Mouse (Mus musculus) forebrain, embryonic 13.5 days (tissue): ENCODE results near the gene Myl12a. TPM values are rescaled to one million over a fixed set of nuclear protein-coding genes. Genes with fewer than 3 reads are reported as not detected.
A peak's percentile ranks its signal among the peaks of the same experiment; 100 is the strongest.

ENCODE experiments used
- ATAC-seq: fragments of 200-750 bp; cut with Nextera tagmentation; 2 replicates; pipeline ENCODE4 v1.8.0; 2017
- H3K27ac ChIP-seq: fragments of 300-500 bp; sonication (generic); 2 replicates; pipeline ENCODE4 v1.5.1; 2015; ENCODE audit warnings: inconsistent platforms, mild to moderate bottlenecking, moderate library complexity
- H3K27me3 ChIP-seq: fragments of 300-500 bp; sonication (generic); 2 replicates; pipeline ENCODE4 v1.6.1; 2015; ENCODE audit warnings: mild to moderate bottlenecking, inconsistent platforms
- H3K36me3 ChIP-seq: fragments of 300-500 bp; sonication (generic); 2 replicates; pipeline ENCODE4 v1.6.1; 2015; ENCODE audit warnings: mild to moderate bottlenecking, inconsistent platforms; ENCODE audit not compliant: poor library complexity, severe bottlenecking
- H3K4me1 ChIP-seq: fragments of 300-500 bp; sonication (generic); 2 replicates; pipeline ENCODE4 v1.6.1; 2015; ENCODE audit warnings: inconsistent platforms
- H3K4me2 ChIP-seq: fragments of 300-500 bp; sonication (generic); 2 replicates; pipeline ENCODE4 v1.6.1; 2015; ENCODE audit warnings: inconsistent platforms, mild to moderate bottlenecking, moderate library complexity
- H3K4me3 ChIP-seq: fragments of 300-500 bp; sonication (generic); 2 replicates; pipeline ENCODE4 v1.5.1; 2015; ENCODE audit warnings: mild to moderate bottlenecking, inconsistent platforms
- H3K9ac ChIP-seq: fragments of 300-500 bp; sonication (generic); 2 replicates; pipeline ENCODE4 v1.6.1; 2015; ENCODE audit warnings: mild to moderate bottlenecking, inconsistent platforms
- H3K9me3 ChIP-seq: fragments of 300-500 bp; sonication (generic); replicated peaks from 2 replicates; pipeline ENCODE4 v1.6.1; 2016; ENCODE audit warnings: inconsistent platforms
- WGBS: fragments of 180-500 bp; shearing (Covaris S2); methylation state at CpG from one replicate; pipeline ENCODE4 v1.1.7; 2015; 5-methylcytosine and 5-hydroxymethylcytosine counted together
- polyA plus RNA-seq: library from polyadenylated mRNA; unstranded; fragments of >200 nt; fragmentation: Nextera tagmentation; extraction: Ambion mirVana; gene quantifications from 2 replicates; pipeline ENCODE4 v1.2.1, GENCODE M21; 2015

The Myl12a gene
- 189 and 196 TPM in 2 replicates for polyA plus RNA-seq

- Histone ChIP-seq H3K9ac (peak within 1 kb of the TSS; percentile 85), H3K27ac (peak within 1 kb of the TSS; percentile 92), H3K9me3 (no peaks in the 10 kb centered on the region), H3K4me1 (peaks cover 22% of the 10 kb centered on the region), H3K4me3 (peak within 1 kb of the TSS; percentile 93), H3K27me3 (no peaks in the 10 kb centered on the region), H3K36me3 (no peaks in the 10 kb centered on the region), H3K4me2 (peak within 1 kb of the TSS; percentile 77)
- peak; percentile 50; the same call in 1 of the 2 replicates for ATAC-seq
- WGBS, result 5% methylated on average over 14 of the region's 14 CpGs
These were observed at the start of gene Myl12a for GRCm38 (mm10) chr17:71002744-71003094. Myl12a (minus strand) TSS chr17:71002878.

GRCm38 (mm10) chr17:71049292-71049691 lies 46.6 kb upstream of the Myl12a start:
- WGBS, result 92% methylated on average over 8 of the region's 8 CpGs
- Histone ChIP-seq H3K4me1 (no peaks in the 10 kb centered on the region), H3K36me3 (no peaks in the 10 kb centered on the region), H3K9me3 (no peaks in the 10 kb centered on the region), H3K9ac (no peak overlapping the region), H3K27ac (no peak overlapping the region), H3K4me2 (no peak overlapping the region), H3K4me3 (no peak overlapping the region), H3K27me3 (no peaks in the 10 kb centered on the region)
- ATAC-seq, result no peak

GRCm38 (mm10) chr17:71046856-71047255 lies 44.2 kb upstream of the Myl12a start:
- no peak overlapping the region for H3K9ac ChIP-seq
- H3K9me3 ChIP-seq, result no peaks in the 10 kb centered on the region
- 87% methylated on average over 4 of the region's 4 CpGs for WGBS
- H3K27me3 ChIP-seq, result no peaks in the 10 kb centered on the region
- H3K4me1 ChIP-seq, result no peaks in the 10 kb centered on the region
- no peak overlapping the region for H3K4me2 ChIP-seq
- no peak for ATAC-seq
- no peaks in the 10 kb centered on the region for H3K36me3 ChIP-seq
- no peak overlapping the region for H3K27ac ChIP-seq
- H3K4me3 ChIP-seq, result no peak overlapping the region

GRCm38 (mm10) chr17:71045591-71045990 lies 42.9 kb upstream of the Myl12a start:
- no peak for ATAC-seq
- Histone ChIP-seq H3K4me1 (no peaks in the 10 kb centered on the region), H3K4me3 (no peak overlapping the region), H3K36me3 (no peaks in the 10 kb centered on the region), H3K9me3 (no peaks in the 10 kb centered on the region), H3K27ac (no peak overlapping the region), H3K9ac (no peak overlapping the region), H3K27me3 (no peaks in the 10 kb centered on the region), H3K4me2 (no peak overlapping the region)
- WGBS, result 87% methylated on average over 9 of the region's 9 CpGs

GRCm38 (mm10) chr17:71042645-71043044 lies 40.0 kb upstream of the Myl12a start:
- WGBS, result 92% methylated on average over 1 of the region's 1 CpGs
- H3K9ac ChIP-seq, result no peak overlapping the region
- peaks cover 10% of the 10 kb centered on the region for H3K4me1 ChIP-seq
- no peaks in the 10 kb centered on the region for H3K36me3 ChIP-seq
- ATAC-seq, result no peak
- H3K4me2 ChIP-seq, result no peak overlapping the region
- H3K27me3 ChIP-seq, result no peaks in the 10 kb centered on the region
- no peaks in the 10 kb centered on the region for H3K9me3 ChIP-seq
- no peak overlapping the region for H3K27ac ChIP-seq
- H3K4me3 ChIP-seq, result no peak overlapping the region

- H3K4me1 ChIP-seq, result peaks cover 10% of the 10 kb centered on the region
- H3K27me3 ChIP-seq, result no peaks in the 10 kb centered on the region
- whole genome bisulfite sequencing, result 65% methylated on average over 5 of the region's 5 CpGs
- no peaks in the 10 kb centered on the region for H3K36me3 ChIP-seq
- no peak overlapping the region for H3K4me3 ChIP-seq
- no peak overlapping the region for H3K9ac ChIP-seq
- H3K9me3 ChIP-seq, result no peaks in the 10 kb centered on the region
- no peak overlapping the region for H3K4me2 ChIP-seq
- no peak for ATAC-seq
- H3K27ac ChIP-seq, result no peak overlapping the region
These were observed 37.9 kb upstream of the Myl12a start for GRCm38 (mm10) chr17:71040582-71040880.

- 14% methylated on average over 12 of the region's 12 CpGs for whole genome bisulfite sequencing
- H3K36me3 ChIP-seq, result no peaks in the 10 kb centered on the region
- no peaks in the 10 kb centered on the region for H3K27me3 ChIP-seq
- no peak overlapping the region; the same call in 1 of the 2 replicates for H3K27ac ChIP-seq
- H3K4me3 ChIP-seq, result no peak overlapping the region
- peak; percentile 59; the same call in 1 of the 2 replicates for ATAC-seq
- H3K4me1 ChIP-seq, result peaks cover 10% of the 10 kb centered on the region
- no peaks in the 10 kb centered on the region for H3K9me3 ChIP-seq
- H3K4me2 ChIP-seq, result peak overlapping the region; percentile 11; the same call in 1 of the 2 replicates
- H3K9ac ChIP-seq, result no peak overlapping the region
These were observed 37.3 kb upstream of the Myl12a start for GRCm38 (mm10) chr17:71039851-71040581.

GRCm38 (mm10) chr17:71038812-71039211 lies 36.1 kb upstream of the Myl12a start:
- Histone ChIP-seq H3K9me3 (no peaks in the 10 kb centered on the region), H3K4me1 (peaks cover 10% of the 10 kb centered on the region), H3K27me3 (no peaks in the 10 kb centered on the region), H3K9ac (no peak overlapping the region), H3K36me3 (no peaks in the 10 kb centered on the region), H3K4me3 (no peak overlapping the region), H3K4me2 (no peak overlapping the region), H3K27ac (no peak overlapping the region)
- WGBS, result 82% methylated on average over 5 of the region's 5 CpGs
- no peak for ATAC-seq

GRCm38 (mm10) chr17:71037188-71037587 lies 34.5 kb upstream of the Myl12a start:
- ATAC-seq, result no peak
- peaks cover 10% of the 10 kb centered on the region for H3K4me1 ChIP-seq
- no peaks in the 10 kb centered on the region for H3K27me3 ChIP-seq
- no peak overlapping the region for H3K9ac ChIP-seq
- no peaks in the 10 kb centered on the region for H3K9me3 ChIP-seq
- H3K4me3 ChIP-seq, result no peak overlapping the region
- H3K27ac ChIP-seq, result no peak overlapping the region
- no peaks in the 10 kb centered on the region for H3K36me3 ChIP-seq
- no peak overlapping the region for H3K4me2 ChIP-seq
- WGBS, result 91% methylated on average over 7 of the region's 7 CpGs

GRCm38 (mm10) chr17:71034472-71034871 lies 31.8 kb upstream of the Myl12a start:
- no peaks in the 10 kb centered on the region for H3K36me3 ChIP-seq
- H3K27ac ChIP-seq, result no peak overlapping the region
- no peaks in the 10 kb centered on the region for H3K9me3 ChIP-seq
- no peak for ATAC-seq
- H3K4me2 ChIP-seq, result no peak overlapping the region
- H3K9ac ChIP-seq, result no peak overlapping the region
- H3K27me3 ChIP-seq, result no peaks in the 10 kb centered on the region
- 76% methylated on average over 5 of the region's 5 CpGs for WGBS
- no peak overlapping the region for H3K4me3 ChIP-seq
- H3K4me1 ChIP-seq, result peaks cover 2% of the 10 kb centered on the region; the same call in 1 of the 2 replicates

- Histone ChIP-seq H3K4me3 (no peak overlapping the region), H3K27ac (no peak overlapping the region), H3K4me1 (no peaks in the 10 kb centered on the region), H3K27me3 (no peaks in the 10 kb centered on the region), H3K9ac (no peak overlapping the region), H3K4me2 (no peak overlapping the region), H3K36me3 (no peaks in the 10 kb centered on the region), H3K9me3 (no peaks in the 10 kb centered on the region)
- no peak for ATAC-seq
- 88% methylated on average over 10 of the region's 10 CpGs for WGBS
These were observed 30.0 kb upstream of the Myl12a start for GRCm38 (mm10) chr17:71032719-71033118.

GRCm38 (mm10) chr17:71027186-71027585 lies 24.5 kb upstream of the Myl12a start:
- ATAC-seq, result no peak
- H3K4me1 ChIP-seq, result no peaks in the 10 kb centered on the region
- H3K9me3 ChIP-seq, result no peaks in the 10 kb centered on the region
- H3K36me3 ChIP-seq, result no peaks in the 10 kb centered on the region
- H3K27me3 ChIP-seq, result no peaks in the 10 kb centered on the region
- no peak overlapping the region for H3K9ac ChIP-seq
- no peak overlapping the region for H3K4me2 ChIP-seq
- WGBS, result 91% methylated on average over 3 of the region's 3 CpGs
- H3K4me3 ChIP-seq, result no peak overlapping the region
- no peak overlapping the region for H3K27ac ChIP-seq

GRCm38 (mm10) chr17:71025922-71026321 lies 23.2 kb upstream of the Myl12a start:
- Histone ChIP-seq H3K36me3 (no peaks in the 10 kb centered on the region), H3K4me1 (no peaks in the 10 kb centered on the region), H3K27ac (no peak overlapping the region), H3K9me3 (no peaks in the 10 kb centered on the region), H3K27me3 (no peaks in the 10 kb centered on the region), H3K4me2 (no peak overlapping the region), H3K9ac (no peak overlapping the region), H3K4me3 (no peak overlapping the region)
- no peak for ATAC-seq
- WGBS, result 86% methylated on average over 8 of the region's 8 CpGs
